In the genomic region with DNA sequence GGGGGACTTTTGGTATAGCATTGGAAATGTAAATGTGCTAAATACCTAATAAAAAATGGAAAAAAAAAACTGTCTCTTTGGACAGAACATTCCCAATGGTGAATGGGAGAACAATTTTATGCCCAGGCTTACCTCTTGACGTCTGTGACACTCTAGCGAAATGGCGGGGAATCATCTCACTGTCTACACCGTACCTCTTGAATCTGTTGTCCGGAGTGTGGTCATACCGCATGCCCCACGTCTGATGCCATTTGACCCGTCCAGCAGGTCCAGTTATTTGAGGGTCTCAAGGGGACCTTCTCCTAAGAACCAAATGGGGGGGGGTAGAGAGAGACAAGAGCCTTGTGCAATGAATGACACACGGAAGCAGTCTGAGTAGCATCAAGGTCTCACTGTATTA, we compare ENCODE assay signal across 8 mouse cellular contexts.
A peak's percentile ranks its signal among the peaks of the same experiment; 100 is the strongest.
DNase-seq lines count a peak whose midpoint lies in the region; ATAC-seq lines count a peak whose summit lies in the region.
"Not testable (repeated sequence)": the region's sequence is repeated elsewhere in the genome, so short reads cannot be mapped to it uniquely, and the experiment has no call there.

No protein-coding gene starts in this region.

- not testable (repeated sequence) for H3K9ac ChIP-seq in forebrain, embryonic 14.5 days (ENCODE audit: low read length); heart, embryonic 14.5 days (ENCODE audit: low read length); hindbrain, embryonic 15.5 days; kidney, embryonic 15.5 days; limb, embryonic 15.5 days; midbrain, embryonic 11.5 days (ENCODE audit: low read length); neural tube, embryonic 12.5 days

- not testable (repeated sequence) for H3K4me2 ChIP-seq in forebrain, embryonic 14.5 days (ENCODE audit: low read length); heart, embryonic 14.5 days (ENCODE audit: low read length); hindbrain, embryonic 15.5 days; kidney, embryonic 15.5 days; limb, embryonic 15.5 days; midbrain, embryonic 11.5 days; neural tube, embryonic 12.5 days (replicated peaks)

- H3K27ac ChIP-seq in forebrain, embryonic 14.5 days (ENCODE audit: low read depth, low read length); heart, embryonic 14.5 days (replicated peaks in 1 of 2; ENCODE audit: control insufficient read depth in 1 of 2, insufficient read depth in 1 of 2, low read depth in 2 of 2, low read length in 2 of 2); hindbrain, embryonic 15.5 days (replicated peaks); kidney, embryonic 15.5 days; limb, embryonic 15.5 days; midbrain, embryonic 11.5 days (ENCODE audit: low read depth, low read length); neural tube, embryonic 12.5 days: not testable (repeated sequence)

- not testable (repeated sequence) for H3K27me3 ChIP-seq in forebrain, embryonic 14.5 days (replicated peaks; ENCODE audit: control insufficient read depth, insufficient read depth, low read length); heart, embryonic 14.5 days (ENCODE audit: control insufficient read depth, insufficient read depth, low read length); hindbrain, embryonic 15.5 days; kidney, embryonic 15.5 days; limb, embryonic 15.5 days; midbrain, embryonic 11.5 days (ENCODE audit: control insufficient read depth, insufficient read depth, low read length); neural tube, embryonic 12.5 days (replicated peaks)

- 0 out of 2 replicates have a peak, but pooled peaks have one; percentile 48 for ATAC-seq in forebrain, embryonic 14.5 days
- peak; percentile 77 for ATAC-seq in heart, embryonic 14.5 days (ENCODE audit: insufficient number of reproducible peaks, insufficient read depth, low FRiP score, low read depth)
- ATAC-seq in hindbrain, embryonic 15.5 days (ENCODE audit: low FRiP score, low read depth), result peak; percentile 77
- ATAC-seq in kidney, embryonic 15.5 days (replicated peaks; ENCODE audit: low FRiP score), result peak; percentile 56
- peak; percentile 65; the same call in 1 of the 2 replicates for ATAC-seq in limb, embryonic 15.5 days (ENCODE audit: insufficient number of reproducible peaks, low FRiP score, low TSS enrichment, low read depth)
- ATAC-seq in midbrain, embryonic 11.5 days (ENCODE audit: low FRiP score), result peak; percentile 71
- ATAC-seq in neural tube, embryonic 12.5 days (ENCODE audit: low FRiP score, low read depth), result peak; percentile 67; the same call in 1 of the 2 replicates

- H3K4me3 ChIP-seq in forebrain, embryonic 14.5 days (ENCODE audit: low read depth, low read length); heart, embryonic 14.5 days (ENCODE audit: control insufficient read depth in 1 of 2, insufficient read depth in 1 of 2, low read depth in 1 of 2, low read length in 2 of 2); hindbrain, embryonic 15.5 days; kidney, embryonic 15.5 days (replicated peaks); limb, embryonic 15.5 days; midbrain, embryonic 11.5 days (ENCODE audit: low read depth, low read length); neural tube, embryonic 12.5 days: not testable (repeated sequence)

- 91% methylated on average over 9 of the region's 9 CpGs for WGBS in forebrain, embryonic 14.5 days
- WGBS in heart, embryonic 14.5 days, result 84% methylated on average over 9 of the region's 9 CpGs
- 91% methylated on average over 9 of the region's 9 CpGs for WGBS in hindbrain, embryonic 15.5 days
- WGBS in kidney, embryonic 15.5 days, result 90% methylated on average over 9 of the region's 9 CpGs
- 87% methylated on average over 9 of the region's 9 CpGs for WGBS in limb, embryonic 15.5 days
- WGBS in midbrain, embryonic 11.5 days, result 88% methylated on average over 9 of the region's 9 CpGs
- 90% methylated on average over 9 of the region's 9 CpGs for WGBS in neural tube, embryonic 12.5 days

- H3K4me1 ChIP-seq in forebrain, embryonic 14.5 days (ENCODE audit: control insufficient read depth, insufficient read depth, low read length); heart, embryonic 14.5 days (ENCODE audit: control insufficient read depth in 2 of 2, insufficient read depth in 2 of 2, low read length in 2 of 2); hindbrain, embryonic 15.5 days (replicated peaks); kidney, embryonic 15.5 days; limb, embryonic 15.5 days; midbrain, embryonic 11.5 days (ENCODE audit: control insufficient read depth, insufficient read depth, low read length); neural tube, embryonic 12.5 days: not testable (repeated sequence)

- DNase-seq in embryo, embryonic 10 days (ENCODE audit: low spot score), result peak; percentile 4
- not testable (repeated sequence) for DNase-seq in forebrain, embryonic 14.5 days (ENCODE audit: low spot score)
- DNase-seq in midbrain, embryonic 11.5 days (ENCODE audit: low spot score, missing footprints), result peak; percentile 68

- H3K9me3 ChIP-seq in forebrain, embryonic 14.5 days (replicated peaks; ENCODE audit: control insufficient read depth, low read length); hindbrain, embryonic 15.5 days; kidney, embryonic 15.5 days (replicated peaks); limb, embryonic 15.5 days; midbrain, embryonic 11.5 days (ENCODE audit: control insufficient read depth, low read length); neural tube, embryonic 12.5 days: not testable (repeated sequence)
- H3K9me3 ChIP-seq in heart, embryonic 14.5 days (ENCODE audit: control insufficient read depth, low read length), result peaks cover 12% of the 10 kb centered on the region

- not testable (repeated sequence) for H3K36me3 ChIP-seq in forebrain, embryonic 14.5 days (ENCODE audit: control insufficient read depth, insufficient read depth, low read length); heart, embryonic 14.5 days (ENCODE audit: control insufficient read depth, insufficient read depth, low read length); hindbrain, embryonic 15.5 days; kidney, embryonic 15.5 days; limb, embryonic 15.5 days; midbrain, embryonic 11.5 days (ENCODE audit: control insufficient read depth, insufficient read depth, low read length); neural tube, embryonic 12.5 days
